Mouse (Mus musculus) heart, adult 2 months (tissue): ENCODE results near the gene C2cd4a.

Experiments
- CTCF ChIP-seq: fragments of 200-600 bp; IDR thresholded peaks from 2 replicates; pipeline ENCODE4 v1.8.1; 2022; ENCODE audit warnings: antibody characterized with exemption, mild to moderate bottlenecking, moderate library complexity
- POLR2A ChIP-seq: fragments of 200-500 bp; IDR thresholded peaks from 2 replicates; pipeline ENCODE4 v1.6.1; 2011; ENCODE audit warnings: mild to moderate bottlenecking, low read depth, low read length, control low read depth; ENCODE audit not compliant: insufficient read depth

DNA sequence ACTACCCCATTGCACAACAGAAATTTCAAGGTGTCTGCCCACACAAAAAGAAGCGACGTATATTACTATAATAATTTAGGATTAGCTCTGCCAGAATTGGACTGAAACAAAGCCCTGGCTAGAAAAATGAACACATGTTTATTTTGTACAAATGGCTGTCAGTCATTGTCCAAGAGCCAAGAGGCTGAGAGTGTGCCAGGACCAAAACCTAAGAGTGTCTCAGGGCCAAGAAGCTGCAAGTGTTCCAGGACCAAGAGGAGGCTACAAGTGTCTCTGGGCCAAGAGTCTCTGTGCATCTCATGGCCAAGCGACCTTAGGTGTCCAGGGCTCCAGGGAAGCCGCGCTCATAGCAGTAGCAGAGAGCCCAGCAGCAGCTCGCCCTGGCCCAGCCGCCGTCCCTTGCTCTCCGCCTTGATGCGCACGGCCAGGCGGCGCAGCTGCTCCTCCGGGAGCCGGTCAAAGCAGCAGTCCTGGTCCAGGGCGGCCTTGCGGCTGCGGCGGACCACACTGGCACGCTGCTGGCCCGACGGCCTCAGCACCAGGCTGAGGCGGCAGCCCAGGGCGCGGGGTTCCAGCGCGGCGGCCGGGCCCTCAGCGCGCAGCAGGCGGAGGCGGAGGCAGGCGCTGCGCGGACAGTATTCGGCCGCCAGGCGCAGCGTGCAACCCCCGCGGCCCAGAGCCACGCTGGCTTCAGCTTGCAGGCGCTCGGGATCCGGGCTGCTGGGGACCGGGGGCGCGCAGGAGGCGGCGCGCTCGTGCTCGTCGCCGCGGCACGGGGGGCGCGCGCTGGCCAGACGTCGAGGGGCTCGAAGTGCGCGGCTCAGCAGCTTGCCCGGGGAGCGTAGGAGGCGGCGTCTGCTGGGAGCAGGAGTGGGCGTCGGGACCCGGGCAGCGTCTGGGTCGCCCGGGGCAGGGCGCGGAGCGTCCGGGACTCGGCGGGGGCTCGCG lies 1.4 kb downstream of the C2cd4a start:
- no peak for TF ChIP-seq POLR2A
- TF ChIP-seq CTCF, result no peak
